Mouse (Mus musculus) erythroblast, embryonic 14.5 days (primary cell): ENCODE data around the gene Actl6b.

Experiments
- GATA1 ChIP-seq: IDR thresholded peaks from 2 replicates; pipeline ENCODE4 v1.6.1; 2012; ENCODE audit warnings: low read length, inconsistent platforms, mixed read lengths
- TAL1 ChIP-seq: IDR thresholded peaks from 3 replicates; pipeline ENCODE4 v1.6.1; 2012; ENCODE audit warnings: low read length, inconsistent platforms, mixed read lengths

- no peak for TF ChIP-seq GATA1
- TF ChIP-seq TAL1 = no peak
Observed at GRCm38 (mm10) chr5:137584976-137585375, 31.7 kb downstream of the Actl6b start.
